Mouse (Mus musculus) erythroblast, embryonic 14.5 days (primary cell): ENCODE measurements around the gene Oxgr1. TPM values are rescaled to one million over a fixed set of nuclear protein-coding genes. Genes with fewer than 3 reads are reported as not detected.

Experiments used
- H3K27me3 ChIP-seq: 2 replicates; pipeline ENCODE4 v1.6.1; 2012; ENCODE audit warnings: inconsistent platforms; ENCODE audit not compliant: control insufficient read depth
- H3K36me3 ChIP-seq: 2 replicates; pipeline ENCODE4 v1.6.1; 2012; ENCODE audit warnings: mild to moderate bottlenecking, inconsistent platforms; ENCODE audit not compliant: control insufficient read depth
- H3K4me1 ChIP-seq: 2 replicates; pipeline ENCODE4 v1.6.1; 2012; ENCODE audit warnings: inconsistent platforms; ENCODE audit not compliant: control insufficient read depth
- H3K4me3 ChIP-seq: replicated peaks from 2 replicates; pipeline ENCODE3; 2012; ENCODE audit warnings: moderate library complexity, mild to moderate bottlenecking, inconsistent platforms
- H3K9me3 ChIP-seq: 2 replicates; pipeline ENCODE4 v1.6.1; 2012; ENCODE audit warnings: low read length, inconsistent platforms, mixed read lengths; ENCODE audit not compliant: control insufficient read depth
- GATA1 ChIP-seq: IDR thresholded peaks from 2 replicates; pipeline ENCODE4 v1.6.1; 2012; ENCODE audit warnings: low read length, inconsistent platforms, mixed read lengths
- TAL1 ChIP-seq: IDR thresholded peaks from 3 replicates; pipeline ENCODE4 v1.6.1; 2012; ENCODE audit warnings: low read length, inconsistent platforms, mixed read lengths
- polyA plus RNA-seq: library from polyadenylated mRNA; stranded (reverse); fragments of >175 nt; gene quantifications from 2 replicates; pipeline ENCODE4 v1.2.3, GENCODE M21; 2012

Oxgr1 gene
- polyA plus RNA-seq, 1 experiment, result not detected

- no peaks in the 10 kb centered on the region for H3K36me3 ChIP-seq
- H3K27me3 ChIP-seq, result no peaks in the 10 kb centered on the region
- no peak overlapping the region for H3K4me3 ChIP-seq
- H3K9me3 ChIP-seq, result peaks cover 10% of the 10 kb centered on the region
- TF ChIP-seq GATA1 (no peak), TAL1 (no peak)
- H3K4me1 ChIP-seq, result no peaks in the 10 kb centered on the region
These were observed 8.8 kb downstream of the Oxgr1 start for GRCm38 (mm10) chr14:120033454-120033853.

DNA sequence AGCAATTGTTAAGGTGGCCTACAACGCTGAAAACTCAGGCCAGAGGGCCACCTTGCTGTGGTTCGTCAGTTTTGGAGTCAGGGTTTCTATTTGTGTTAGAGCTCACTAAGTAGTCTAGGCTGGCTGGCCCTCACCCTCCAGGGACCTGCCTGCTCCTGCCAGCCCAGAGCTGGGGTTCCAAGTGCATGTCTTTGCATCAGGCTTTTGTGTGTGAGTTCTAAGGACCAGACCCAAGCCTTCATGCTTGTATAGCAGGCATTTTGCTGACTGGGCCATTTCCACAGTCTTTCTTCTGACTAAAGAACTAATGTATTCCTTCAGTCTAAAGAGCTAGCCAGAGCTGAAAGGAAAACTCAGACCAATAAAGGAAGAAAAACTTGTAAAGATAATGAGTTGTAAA is 22.3 kb downstream of the Oxgr1 start:
- Histone ChIP-seq H3K27me3 (no peaks in the 10 kb centered on the region), H3K9me3 (peaks cover 17% of the 10 kb centered on the region), H3K4me3 (no peak overlapping the region), H3K4me1 (no peaks in the 10 kb centered on the region), H3K36me3 (no peaks in the 10 kb centered on the region)
- TF ChIP-seq TAL1 (no peak), GATA1 (no peak)

DNA sequence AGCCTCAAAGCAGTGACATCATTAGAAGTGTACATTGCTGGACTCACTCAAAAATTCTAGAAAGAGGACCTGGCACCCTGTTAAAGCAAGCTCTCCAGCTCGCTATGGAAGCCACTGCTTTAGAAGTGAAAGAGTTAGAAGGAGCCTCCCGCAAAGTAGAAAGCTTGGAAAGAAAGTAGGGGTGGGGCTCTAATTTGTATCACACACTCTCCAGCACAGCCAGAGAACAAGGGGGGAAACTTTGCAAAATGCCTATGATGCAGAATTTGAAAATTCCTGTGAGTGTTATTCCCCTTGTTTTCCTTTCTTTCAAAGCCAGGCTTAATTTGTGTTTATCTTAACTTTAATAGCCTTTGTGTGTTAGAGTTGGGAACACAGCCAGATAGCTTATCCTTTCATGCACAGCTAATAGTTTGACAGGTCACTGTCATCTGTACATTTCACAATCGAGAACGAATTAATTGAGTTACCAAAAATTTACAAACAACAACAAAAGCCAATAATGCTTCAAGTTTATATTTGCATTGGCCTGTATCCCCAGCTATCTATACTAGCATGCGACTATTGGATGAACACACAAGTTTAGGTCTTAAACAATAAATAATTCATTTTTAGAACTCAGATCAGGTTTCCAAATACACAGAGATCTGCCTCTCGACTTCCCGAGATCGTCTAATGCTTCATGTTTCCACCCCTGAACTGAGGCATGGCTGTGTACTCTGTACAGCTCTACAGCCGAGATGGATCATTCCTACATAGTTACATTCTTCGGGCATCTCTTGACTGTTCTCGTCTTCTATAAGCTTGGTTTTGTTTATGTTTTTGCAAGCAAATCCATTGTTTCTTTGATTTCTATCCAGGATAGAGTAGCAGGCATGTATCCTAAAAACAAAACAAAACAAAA is 32.0 kb downstream of the Oxgr1 start:
- H3K36me3 ChIP-seq, result no peaks in the 10 kb centered on the region
- H3K9me3 ChIP-seq, result no peaks in the 10 kb centered on the region; the same call in 1 of the 2 replicates
- no peaks in the 10 kb centered on the region for H3K4me1 ChIP-seq
- no peaks in the 10 kb centered on the region for H3K27me3 ChIP-seq
- no peak overlapping the region for H3K4me3 ChIP-seq
- no peak for TF ChIP-seq GATA1
- TF ChIP-seq TAL1, result no peak

DNA sequence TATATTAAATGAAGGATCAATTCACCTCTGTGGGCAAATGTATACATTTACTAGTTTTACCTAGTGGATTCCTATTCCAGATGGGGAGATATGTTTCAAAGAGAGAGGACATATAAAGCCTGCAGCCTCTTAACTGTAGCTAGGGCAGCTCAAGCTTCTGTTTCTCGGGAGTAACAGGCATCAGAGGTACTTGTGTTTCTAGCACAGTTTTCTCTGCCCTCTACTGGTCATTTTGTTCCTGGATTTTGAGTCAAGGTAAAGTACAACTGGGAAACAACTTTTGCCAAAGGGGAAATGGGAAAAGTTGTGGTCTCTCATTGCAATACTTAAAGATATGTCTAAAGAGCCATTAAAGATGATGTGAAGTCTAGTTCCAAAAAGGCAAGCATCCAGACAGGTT is 37.1 kb downstream of the Oxgr1 start:
- H3K9me3 ChIP-seq, result peaks cover 14% of the 10 kb centered on the region
- no peaks in the 10 kb centered on the region for H3K4me1 ChIP-seq
- no peak overlapping the region for H3K4me3 ChIP-seq
- no peak for TF ChIP-seq GATA1
- TF ChIP-seq TAL1, result no peak
- no peaks in the 10 kb centered on the region for H3K36me3 ChIP-seq
- H3K27me3 ChIP-seq, result no peaks in the 10 kb centered on the region

GRCm38 (mm10) chr14:120003661-120004060 is 38.6 kb downstream of the Oxgr1 start:
- H3K36me3 ChIP-seq, result no peaks in the 10 kb centered on the region
- H3K4me3 ChIP-seq, result no peak overlapping the region
- H3K9me3 ChIP-seq, result peaks cover 14% of the 10 kb centered on the region
- no peaks in the 10 kb centered on the region for H3K27me3 ChIP-seq
- TF ChIP-seq GATA1 (no peak), TAL1 (no peak)
- no peaks in the 10 kb centered on the region for H3K4me1 ChIP-seq

- Histone ChIP-seq H3K4me3 (no peak overlapping the region), H3K27me3 (no peaks in the 10 kb centered on the region), H3K9me3 (peaks cover 14% of the 10 kb centered on the region), H3K4me1 (no peaks in the 10 kb centered on the region), H3K36me3 (no peaks in the 10 kb centered on the region)
- TF ChIP-seq TAL1, result no peak
- no peak for TF ChIP-seq GATA1
These were observed 39.6 kb downstream of the Oxgr1 start for GRCm38 (mm10) chr14:120002673-120003072.

DNA sequence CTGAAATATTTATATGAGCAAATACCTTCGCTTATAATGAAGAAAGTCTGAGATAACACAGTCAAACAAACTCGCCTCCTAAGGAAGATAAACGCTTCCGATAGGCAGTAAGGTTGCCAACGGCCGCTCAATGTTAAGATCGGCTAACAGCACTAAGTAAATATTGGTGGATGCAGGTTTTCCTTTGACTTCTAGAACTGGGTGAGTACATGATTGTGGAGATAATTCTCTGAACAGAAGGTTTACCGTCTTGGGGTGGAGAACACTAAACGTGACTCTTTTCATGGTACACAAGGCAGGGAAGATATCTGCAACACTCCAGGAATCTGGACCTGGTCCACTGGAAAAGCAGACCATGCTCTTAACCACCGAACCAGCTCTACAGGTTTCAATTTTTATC is 52.6 kb downstream of the Oxgr1 start:
- H3K27me3 ChIP-seq, result no peaks in the 10 kb centered on the region
- no peak for TF ChIP-seq GATA1
- TF ChIP-seq TAL1, result no peak
- H3K4me1 ChIP-seq, result no peaks in the 10 kb centered on the region
- H3K4me3 ChIP-seq, result no peak overlapping the region
- H3K36me3 ChIP-seq, result no peaks in the 10 kb centered on the region
- H3K9me3 ChIP-seq, result peaks cover 18% of the 10 kb centered on the region

- Histone ChIP-seq H3K27me3 (no peaks in the 10 kb centered on the region), H3K36me3 (no peaks in the 10 kb centered on the region), H3K9me3 (peaks cover 21% of the 10 kb centered on the region), H3K4me3 (no peak overlapping the region), H3K4me1 (no peaks in the 10 kb centered on the region)
- TF ChIP-seq GATA1 (no peak), TAL1 (no peak)
These were observed 53.1 kb downstream of the Oxgr1 start for GRCm38 (mm10) chr14:119988937-119989645.

- no peaks in the 10 kb centered on the region for H3K4me1 ChIP-seq
- H3K27me3 ChIP-seq, result no peaks in the 10 kb centered on the region
- H3K4me3 ChIP-seq, result no peak overlapping the region
- H3K36me3 ChIP-seq, result no peaks in the 10 kb centered on the region
- peaks cover 19% of the 10 kb centered on the region for H3K9me3 ChIP-seq
- no peak for TF ChIP-seq TAL1
- TF ChIP-seq GATA1, result no peak
These were observed 55.0 kb downstream of the Oxgr1 start for GRCm38 (mm10) chr14:119987257-119987656.
